Mouse (Mus musculus) MEL (cell line): Measurements from ENCODE around the gene Neo1. TPM values are rescaled to one million over a fixed set of nuclear protein-coding genes. Genes with fewer than 3 reads are reported as not detected.

Experiments
- DNase-seq: peaks from one replicate; pipeline ENCODE4 v3.0.0; 2011; ENCODE audit warnings: low read depth, low spot score
- H3K27ac ChIP-seq: 2 replicates; pipeline ENCODE4 v1.5.1; 2012; ENCODE audit warnings: low read depth, mild to moderate bottlenecking, control low read depth, low read length, moderate library complexity; ENCODE audit not compliant: control insufficient read depth
- H3K27me3 ChIP-seq, 2 experiments: fragments of 150-350 bp in 1 of 2; sonication (generic) in 1 of 2; 2 replicates each; pipeline ENCODE4 v1.6.1; 2012; ENCODE audit warnings: low read length in 2 of 2, mild to moderate bottlenecking in 2 of 2, improper control_type of control experiment in 1 of 2, moderate library complexity in 1 of 2; ENCODE audit not compliant: insufficient read depth in 2 of 2, control insufficient read depth in 1 of 2
- H3K36me3 ChIP-seq, 2 experiments: 2 replicates each; pipeline ENCODE4 v1.6.1; 2012 to 2014; ENCODE audit warnings: low read length in 2 of 2, improper control_type of control experiment in 1 of 2, inconsistent platforms in 1 of 2, mild to moderate bottlenecking in 1 of 2; ENCODE audit not compliant: insufficient read depth in 2 of 2, control insufficient read depth in 1 of 2
- H3K4me1 ChIP-seq, 2 experiments: fragments of 150-350 bp in 1 of 2; sonication (generic) in 1 of 2; 2 replicates each; pipeline ENCODE4 v1.6.1; 2012; ENCODE audit warnings: low read length in 2 of 2, improper control_type of control experiment in 1 of 2, mild to moderate bottlenecking in 1 of 2; ENCODE audit not compliant: insufficient read depth in 2 of 2, control insufficient read depth in 1 of 2
- H3K4me3 ChIP-seq, 2 experiments: fragments of 150-350 bp in 1 of 2; sonication (generic) in 1 of 2; 2 replicates each; pipeline ENCODE4 v1.5.1; 2012; ENCODE audit warnings: low read depth in 2 of 2, low read length in 2 of 2, mild to moderate bottlenecking in 2 of 2, moderate library complexity in 2 of 2, control low read depth in 1 of 2, improper control_type of control experiment in 1 of 2; ENCODE audit not compliant: control insufficient read depth in 1 of 2, insufficient read depth in 1 of 2
- H3K79me2 ChIP-seq: 2 replicates; pipeline ENCODE4 v1.6.1; 2012; ENCODE audit warnings: mild to moderate bottlenecking, low read length, moderate library complexity; ENCODE audit not compliant: control insufficient read depth, poor library complexity, insufficient read depth
- H3K9ac ChIP-seq: 2 replicates; pipeline ENCODE4 v1.6.1; 2012; ENCODE audit warnings: low read depth, mild to moderate bottlenecking, control low read depth, low read length, moderate library complexity; ENCODE audit not compliant: control insufficient read depth, poor library complexity, severe bottlenecking
- H3K9me3 ChIP-seq: fragments of 150-350 bp; sonication (generic); replicated peaks from 2 replicates; pipeline ENCODE4 v1.6.1; 2012; ENCODE audit warnings: mild to moderate bottlenecking, low read length, improper control_type of control experiment, moderate library complexity; ENCODE audit not compliant: insufficient read depth
- CHD1 ChIP-seq: IDR thresholded peaks from 2 replicates; pipeline ENCODE4 v1.6.1; 2012; ENCODE audit warnings: low read depth, mild to moderate bottlenecking, inconsistent platforms, low read length, improper control_type of control experiment
- CTCF ChIP-seq, 3 experiments: IDR thresholded peaks in 2 of 3; conservative IDR thresholded peaks in 1 of 3; 2 replicates each; pipeline ENCODE4 v1.5.1; 2011 to 2012; ENCODE audit warnings: low read length in 3 of 3, low read depth in 2 of 3, mild to moderate bottlenecking in 2 of 3, improper control_type of control experiment in 1 of 3, inconsistent platforms in 1 of 3, mixed read lengths in 1 of 3, moderate library complexity in 1 of 3; ENCODE audit not compliant: control insufficient read depth in 1 of 3, insufficient read depth in 1 of 3, poor library complexity in 1 of 3, severe bottlenecking in 1 of 3
- ELF1 ChIP-seq: IDR thresholded peaks from 2 replicates; pipeline ENCODE4 v1.6.1; 2014; ENCODE audit warnings: low read depth, mild to moderate bottlenecking, inconsistent platforms, low read length, improper control_type of control experiment, moderate library complexity
- ETS1 ChIP-seq: IDR thresholded peaks from 2 replicates; pipeline ENCODE4 v1.6.1; 2012; ENCODE audit warnings: low read depth, mild to moderate bottlenecking, inconsistent platforms, low read length, improper control_type of control experiment, moderate library complexity
- GABPA ChIP-seq: IDR thresholded peaks from 2 replicates; pipeline ENCODE4 v1.6.1; 2012; ENCODE audit warnings: low read depth, mild to moderate bottlenecking, inconsistent platforms, low read length, improper control_type of control experiment, moderate library complexity
- JUND ChIP-seq: IDR thresholded peaks from 2 replicates; pipeline ENCODE4 v1.6.1; 2011; ENCODE audit warnings: low read depth, mild to moderate bottlenecking, improper control_type of control experiment, low read length
- MAZ ChIP-seq: IDR thresholded peaks from 2 replicates; pipeline ENCODE4 v1.6.1; 2012; ENCODE audit warnings: low read depth, mild to moderate bottlenecking, inconsistent platforms, low read length, improper control_type of control experiment
- MYB ChIP-seq: IDR thresholded peaks from 2 replicates; pipeline ENCODE4 v1.6.1; 2011; ENCODE audit warnings: mild to moderate bottlenecking, low read depth, low read length, improper control_type of control experiment
- POLR2AphosphoS5 ChIP-seq: IDR thresholded peaks from 2 replicates; pipeline ENCODE4 v1.6.1; 2012; ENCODE audit warnings: low read depth, borderline replicate concordance, mild to moderate bottlenecking, inconsistent platforms, low read length, moderate library complexity, mixed read lengths
- RCOR1 ChIP-seq: IDR thresholded peaks from 2 replicates; pipeline ENCODE4 v1.6.1; 2012; ENCODE audit warnings: low read depth, mild to moderate bottlenecking, inconsistent platforms, low read length, improper control_type of control experiment
- TBP ChIP-seq: IDR thresholded peaks from 2 replicates; pipeline ENCODE4 v1.8.0; 2011; ENCODE audit warnings: low read depth, low read length, improper control_type of control experiment
- UBTF ChIP-seq: IDR thresholded peaks from 2 replicates; pipeline ENCODE4 v1.6.1; 2012; ENCODE audit warnings: low read depth, mild to moderate bottlenecking, inconsistent platforms, low read length, improper control_type of control experiment, moderate library complexity, borderline replicate concordance; ENCODE audit not compliant: insufficient read depth
- ZMIZ1 ChIP-seq: IDR thresholded peaks from 2 replicates; pipeline ENCODE4 v1.6.1; 2012; ENCODE audit warnings: low read depth, mild to moderate bottlenecking, inconsistent platforms, low read length, improper control_type of control experiment, moderate library complexity
- polyA plus RNA-seq, 2 experiments: library from polyadenylated mRNA; stranded (reverse) in 1 of 2; unstranded in 1 of 2; fragments of >175 nt in 1 of 2; fragments of >200 nt in 1 of 2; gene quantifications; 2 replicates each; pipeline versions ENCODE4 v1.2.1 to v1.2.4; 2012; ENCODE audit warnings: low replicate concordance in 2 of 2, low read depth in 1 of 2; ENCODE audit not compliant: insufficient read length in 2 of 2, insufficient read depth in 1 of 2, missing spikeins in 1 of 2
- total RNA-seq: library from RNA; depleted of rRNA; stranded (reverse); fragments of 300-350 nt; gene quantifications from 2 replicates; pipeline ENCODE4 v1.2.3, GENCODE M21; 2012

Neo1 gene
- total and polyA plus RNA-seq, 3 experiments, result 0.04 to 0.08 TPM; not detected in 1

DNA sequence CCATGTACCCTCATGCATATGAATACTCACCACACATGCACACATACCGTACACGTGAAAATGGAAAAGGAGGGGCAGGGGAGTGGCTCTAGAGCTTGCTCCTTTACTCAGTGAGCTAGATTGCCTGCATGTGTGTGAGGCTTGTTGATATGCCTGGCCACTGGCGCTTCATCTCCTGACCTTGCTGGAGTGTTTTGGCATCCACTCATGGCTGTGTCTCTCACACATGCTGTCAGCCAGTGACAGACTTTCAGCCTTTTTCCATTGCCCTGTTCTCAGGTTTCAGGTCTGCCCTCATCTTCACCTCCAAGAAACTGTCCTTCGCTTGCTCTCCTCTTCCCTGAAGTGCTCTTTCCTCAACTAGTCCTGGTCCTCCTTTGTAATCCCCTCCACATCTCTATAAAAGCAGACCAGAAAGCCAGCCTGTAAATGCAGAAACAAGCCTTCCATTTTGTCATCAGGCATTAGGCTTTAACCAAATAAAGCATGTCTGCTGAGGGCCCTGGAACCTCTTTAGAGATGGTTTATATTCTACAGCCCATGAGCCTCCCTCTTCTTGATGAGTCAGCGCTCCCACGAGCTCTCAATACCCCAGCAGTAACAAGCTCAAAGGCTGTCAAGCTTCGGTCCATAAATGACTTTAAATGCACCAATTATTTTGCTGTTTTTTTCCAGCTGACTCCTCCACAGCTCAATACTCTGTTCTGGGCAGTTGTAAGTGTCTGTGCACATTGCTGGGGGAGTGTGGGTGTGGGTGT, 35.2 kb upstream of the Neo1 start:
- DNase-seq, result no peak
- no peak overlapping the region for H3K27ac ChIP-seq
- TF ChIP-seq ELF1 (no peak), MAZ (no peak), UBTF (no peak), JUND (no peak)
- no peaks in the 10 kb centered on the region for H3K9me3 ChIP-seq
- no peaks in the 10 kb centered on the region for H3K36me3 ChIP-seq
- no peak overlapping the region for H3K9ac ChIP-seq
- H3K4me1 ChIP-seq, result no peaks in the 10 kb centered on the region
- H3K4me3 ChIP-seq, result no peak overlapping the region
- H3K79me2 ChIP-seq, result no peaks in the 10 kb centered on the region
- peaks cover under 1 to 7% of the 10 kb centered on the region in 2 experiments for H3K27me3 ChIP-seq

DNA sequence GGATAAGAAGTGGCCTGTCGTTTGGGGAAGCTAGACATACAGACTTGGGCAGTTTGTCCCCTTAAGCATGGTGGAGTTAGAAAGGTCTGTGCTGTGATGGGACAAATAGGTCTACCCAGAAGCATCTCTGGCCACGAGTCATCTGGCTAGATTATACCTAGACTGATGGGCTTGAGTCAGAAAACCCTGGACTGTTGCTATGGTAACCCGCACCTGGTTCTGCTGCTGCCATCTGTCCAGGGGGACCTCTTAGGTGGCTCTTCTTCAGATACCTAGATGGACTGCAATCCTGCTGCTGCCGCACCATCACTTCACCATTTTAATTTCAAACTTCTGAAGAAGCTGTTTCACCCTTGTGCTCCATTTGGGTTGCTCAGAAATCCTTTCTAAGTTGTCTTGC, 34.0 kb upstream of the Neo1 start:
- H3K4me3 ChIP-seq, result no peak overlapping the region
- H3K9ac ChIP-seq, result no peak overlapping the region
- H3K4me1 ChIP-seq, result no peaks in the 10 kb centered on the region
- TF ChIP-seq TBP, result no peak
- TF ChIP-seq CHD1, result no peak
- no peak for TF ChIP-seq RCOR1
- TF ChIP-seq MYB, result no peak
- TF ChIP-seq JUND, result no peak
- TF ChIP-seq POLR2AphosphoS5, result no peak
- TF ChIP-seq ETS1, result no peak
- no peak for TF ChIP-seq CTCF (IDR thresholded peaks at IDR 0.05 in 2 of 3, conservative IDR thresholded peaks at IDR 0.05 in 1 of 3; ENCODE audit: control insufficient read depth in 1 of 3, insufficient read depth in 1 of 3, low read depth in 2 of 3, low read length in 3 of 3, poor library complexity in 1 of 3, severe bottlenecking in 1 of 3)
- TF ChIP-seq GABPA, result no peak
- TF ChIP-seq ZMIZ1, result no peak
- H3K79me2 ChIP-seq, result no peaks in the 10 kb centered on the region
- H3K27ac ChIP-seq, result no peak overlapping the region
- H3K9me3 ChIP-seq, result no peaks in the 10 kb centered on the region
- no peak for DNase-seq
- H3K27me3 ChIP-seq, result peaks cover 2 to 5% of the 10 kb centered on the region in 2 experiments; a peak in 3 of 4 replicates
- no peaks in the 10 kb centered on the region for H3K36me3 ChIP-seq
